Mouse (Mus musculus) ZHBTc4 (cell line): ENCODE measurements around the gene Efcab6.

Experiments
- DNase-seq: peaks from one replicate; pipeline ENCODE4 v3.0.0-alpha.2; 2011; ENCODE audit warnings: low read depth, low spot score

Gene Efcab6

GRCm38 (mm10) chr15:84065701-84066100, 522 bp upstream of the Efcab6 start:
- peak; percentile 53 for DNase-seq

GRCm38 (mm10) chr15:84058841-84059240, 6.3 kb downstream of the Efcab6 start:
- no peak for DNase-seq

DNA sequence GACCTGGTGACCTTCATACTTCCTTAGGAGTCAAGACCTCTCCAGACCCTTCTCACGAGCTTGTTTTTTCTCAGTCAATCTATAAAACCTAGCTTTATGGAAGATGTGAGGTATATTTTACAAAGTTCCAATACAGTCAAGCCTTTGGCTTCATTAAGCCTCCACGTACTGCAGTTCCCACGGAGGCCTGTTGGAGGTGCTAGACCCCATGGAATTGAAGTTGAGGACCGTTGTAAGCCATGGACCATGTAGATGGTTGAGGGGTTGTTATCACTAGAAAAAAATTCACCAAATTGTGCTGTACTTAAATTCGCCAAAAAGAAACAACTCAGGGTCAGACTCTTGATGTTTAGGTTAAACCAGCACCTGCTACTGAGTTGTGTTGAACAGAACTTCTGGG, 9.1 kb downstream of the Efcab6 start:
- DNase-seq: peak; percentile 44

GRCm38 (mm10) chr15:84053859-84054258, 11.3 kb downstream of the Efcab6 start:
- peak; percentile 80 for DNase-seq

- DNase-seq: no peak
These were observed 11.9 kb downstream of the Efcab6 start for GRCm38 (mm10) chr15:84053240-84053639.

DNA sequence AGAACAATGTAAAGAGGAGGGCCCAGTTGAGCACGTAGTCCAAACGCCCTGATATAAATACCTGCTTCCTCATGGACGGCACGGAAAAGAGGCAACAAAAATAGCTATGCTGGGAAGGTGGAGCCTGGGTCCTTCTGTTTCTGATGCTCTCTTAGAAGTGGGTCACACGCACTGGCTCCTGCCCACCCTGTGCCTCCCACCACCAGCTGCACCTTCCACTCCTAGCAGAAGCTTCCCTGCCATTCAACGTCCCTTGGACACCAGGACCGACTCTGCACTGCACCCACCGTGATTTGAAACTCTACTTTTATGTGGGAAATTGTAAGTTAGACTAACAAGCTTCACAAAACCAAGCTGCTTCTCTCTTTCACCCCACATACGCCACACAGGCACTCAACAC, 12.8 kb downstream of the Efcab6 start:
- no peak for DNase-seq

DNA sequence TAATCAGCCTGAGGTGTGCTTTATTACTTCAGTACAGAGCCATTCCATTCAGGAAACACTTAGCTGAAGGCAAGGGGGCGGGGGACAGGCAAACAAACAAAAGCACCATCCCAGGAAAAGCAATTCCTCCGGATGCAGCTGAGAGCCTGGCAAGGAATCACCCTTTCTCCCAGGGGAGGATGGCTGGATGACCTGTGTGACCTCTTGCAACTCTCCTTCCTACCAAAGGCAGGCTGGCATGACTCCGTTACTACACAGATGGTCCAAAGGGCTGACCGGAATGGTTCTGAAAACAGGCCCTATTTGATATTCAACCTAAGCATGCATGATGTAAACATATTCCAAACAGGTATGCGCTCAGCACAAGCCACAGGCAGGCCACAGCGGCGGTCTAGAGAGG, 15.6 kb downstream of the Efcab6 start:
- no peak for DNase-seq

- peak; percentile 69 for DNase-seq
These were observed 19.6 kb downstream of the Efcab6 start for GRCm38 (mm10) chr15:84045562-84045961.

DNA sequence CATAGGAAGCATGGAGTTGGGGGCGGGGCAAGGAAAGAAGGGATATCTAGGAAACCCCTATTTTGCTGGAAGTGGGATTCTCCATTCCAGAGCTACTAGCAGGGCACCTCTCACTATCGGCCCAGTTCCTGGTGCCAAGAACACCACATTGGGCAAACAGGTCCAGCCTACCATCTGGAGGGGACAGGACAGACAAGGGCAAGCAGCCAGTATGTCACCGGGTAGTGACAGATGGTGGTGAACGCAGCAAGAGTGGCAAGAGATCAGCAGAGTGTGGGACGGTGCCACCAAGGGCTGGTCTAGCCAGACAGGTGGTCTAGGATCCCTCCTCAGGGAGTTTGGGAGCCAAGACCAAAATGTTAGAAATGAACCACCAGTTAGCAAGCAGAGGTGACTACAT, 28.1 kb downstream of the Efcab6 start:
- no peak for DNase-seq

GRCm38 (mm10) chr15:84025651-84026050, 39.5 kb downstream of the Efcab6 start:
- no peak for DNase-seq

DNA sequence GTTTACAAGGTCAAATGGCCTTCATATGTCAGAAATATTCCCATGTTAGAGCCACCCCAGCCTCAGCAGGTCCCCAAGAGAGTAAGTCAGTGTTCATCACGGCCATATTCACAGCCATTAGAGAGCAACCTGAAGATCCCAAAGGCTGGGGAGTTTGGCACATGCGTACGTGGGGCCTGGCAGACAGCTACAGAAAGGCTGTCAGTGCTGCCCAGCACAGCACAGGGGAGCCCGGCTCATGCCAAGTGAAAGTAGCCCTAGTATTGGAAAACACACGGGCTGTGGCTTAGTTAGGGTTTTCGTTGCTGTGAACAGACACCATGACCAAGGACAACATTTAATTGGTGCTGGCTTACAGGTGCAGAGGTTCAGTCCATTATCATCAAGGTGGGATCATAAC, 40.3 kb downstream of the Efcab6 start:
- DNase-seq: no peak

DNA sequence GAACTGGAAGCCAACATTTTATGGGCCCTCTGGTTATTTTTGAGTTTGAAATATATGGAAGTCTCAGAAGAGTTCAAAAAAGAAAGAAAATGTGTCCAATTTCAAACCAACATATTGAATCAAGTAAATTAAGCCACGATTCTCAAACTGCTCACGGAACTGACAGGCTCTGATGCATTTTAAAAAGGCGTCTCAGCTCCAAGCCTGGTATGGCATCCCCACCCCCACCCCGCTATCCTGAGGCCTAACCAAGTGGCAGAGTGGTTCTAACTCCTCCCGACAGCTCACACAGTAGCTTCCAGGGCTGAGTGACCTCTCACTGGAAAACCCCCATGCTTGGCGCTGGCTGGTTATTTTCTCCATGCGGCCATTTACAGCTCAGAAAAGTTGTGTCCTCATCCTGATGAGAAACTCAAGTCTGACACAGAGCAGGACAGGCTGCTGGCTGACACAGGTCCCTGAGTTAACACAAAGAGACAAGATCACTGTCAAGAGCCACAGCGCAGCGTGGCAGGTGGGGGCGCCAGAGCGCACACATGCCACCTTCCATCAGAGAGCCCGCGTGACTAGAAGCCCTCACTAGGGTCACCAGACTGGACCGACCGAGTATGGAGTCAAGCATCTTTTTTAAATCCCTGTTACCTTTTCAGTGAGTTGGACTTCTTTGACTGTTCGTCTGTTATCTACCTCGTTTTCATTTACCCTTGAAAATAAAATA, 55.7 kb downstream of the Efcab6 start:
- peak; percentile 41 for DNase-seq

- DNase-seq: no peak
These were observed 60.9 kb downstream of the Efcab6 start for GRCm38 (mm10) chr15:84004306-84004705.

- DNase-seq: no peak
These were observed 66.1 kb downstream of the Efcab6 start for GRCm38 (mm10) chr15:83999071-83999470.

GRCm38 (mm10) chr15:83998586-83998985, 66.6 kb downstream of the Efcab6 start:
- DNase-seq: no peak

DNA sequence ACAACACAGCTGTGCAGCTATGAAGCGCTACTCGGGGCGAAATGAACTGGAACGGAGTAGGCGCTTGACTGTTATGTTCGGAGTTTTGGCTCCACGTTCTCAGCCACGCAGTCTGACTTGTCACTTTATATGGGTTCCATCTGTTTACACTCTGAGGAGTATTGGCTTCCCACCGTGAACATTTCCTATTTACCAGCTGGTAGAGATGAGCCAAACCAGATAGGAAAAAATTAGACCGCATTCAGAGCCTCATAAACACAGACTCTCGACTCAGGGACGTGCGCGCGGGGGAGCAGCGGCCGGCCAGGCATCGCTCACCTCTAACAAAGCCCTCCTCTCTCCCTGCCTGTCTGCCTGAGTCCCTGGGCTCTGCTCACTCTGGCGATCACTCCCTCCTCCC, 67.1 kb downstream of the Efcab6 start:
- DNase-seq: no peak

DNA sequence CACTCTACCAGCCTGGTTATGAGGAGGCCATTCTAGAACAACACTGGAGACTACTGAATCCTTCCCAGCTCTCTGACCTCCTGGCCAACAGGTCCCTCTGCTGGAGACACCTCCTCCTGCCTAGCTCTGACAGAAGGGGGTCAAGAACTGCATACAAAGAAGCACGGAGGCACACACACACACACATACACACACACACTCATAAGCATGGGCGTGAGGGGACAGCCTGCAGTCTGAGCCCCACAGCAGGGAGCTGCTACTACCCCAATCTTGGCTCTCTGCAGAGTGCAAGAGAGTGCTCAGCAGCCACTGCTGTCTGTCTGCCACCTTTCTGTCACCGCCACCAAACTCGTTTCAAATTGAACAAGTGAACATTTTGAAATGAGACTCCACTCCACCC, 67.6 kb downstream of the Efcab6 start:
- DNase-seq: no peak

DNA sequence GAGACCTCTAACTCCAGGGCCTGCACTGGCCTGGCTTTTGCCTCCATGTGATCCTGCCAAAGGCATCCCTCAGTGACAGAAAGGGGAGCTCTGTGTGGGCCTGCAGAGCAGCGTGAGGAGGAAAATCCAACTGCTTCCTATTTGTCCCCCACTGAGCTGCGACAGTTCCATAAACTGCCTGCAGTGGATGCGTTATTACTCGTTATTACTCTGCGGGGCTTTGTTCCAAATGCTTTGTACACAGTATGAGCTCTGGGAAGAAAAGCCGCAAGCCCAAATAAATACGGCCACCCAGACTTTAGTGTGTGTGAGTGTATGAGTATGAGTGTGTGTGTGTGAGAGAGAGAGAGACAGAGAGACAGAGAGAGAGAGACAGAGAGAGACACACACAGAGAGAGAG, 68.3 kb downstream of the Efcab6 start:
- DNase-seq: no peak

DNA sequence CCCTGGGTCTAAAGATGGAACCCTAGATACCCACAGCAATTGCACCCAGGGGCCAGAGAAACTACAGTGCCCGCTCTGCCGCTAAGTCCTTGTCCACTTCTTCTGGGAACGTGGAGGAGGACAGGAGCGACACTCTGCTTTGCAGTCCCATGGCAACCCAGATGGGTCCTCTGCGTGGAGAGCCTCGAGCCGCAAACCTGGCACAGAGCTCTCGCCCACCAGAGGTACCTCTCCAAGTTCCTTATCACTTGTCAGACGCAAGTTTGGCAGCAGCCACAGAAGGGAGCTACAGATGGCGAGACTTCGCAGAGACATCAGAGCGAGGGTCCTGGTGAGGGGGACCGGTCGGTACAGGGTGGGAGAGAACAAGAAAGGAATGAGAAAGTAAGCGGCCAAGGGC, 73.0 kb downstream of the Efcab6 start:
- DNase-seq: no peak

DNA sequence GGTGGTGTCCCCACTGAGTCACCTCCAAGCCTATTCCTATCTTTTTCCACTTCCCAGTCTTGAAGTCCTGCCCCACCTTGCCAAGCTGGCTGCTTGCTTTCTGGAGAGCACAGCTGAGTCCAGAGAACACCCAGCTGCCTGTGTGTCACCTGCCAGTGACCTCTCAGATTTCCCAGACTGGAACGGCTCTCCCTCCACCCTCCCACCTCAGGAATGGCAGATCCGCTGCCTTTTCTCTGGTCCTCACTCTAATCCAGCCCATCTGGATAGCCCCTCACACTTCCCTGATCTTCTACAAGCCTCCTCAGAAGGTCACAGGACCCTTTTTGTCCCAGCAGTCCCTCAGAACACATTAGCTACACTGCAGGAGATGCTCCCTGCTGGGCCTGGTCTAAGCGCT, 73.7 kb downstream of the Efcab6 start:
- DNase-seq: peak; percentile 80

GRCm38 (mm10) chr15:83989241-83989640, 75.9 kb downstream of the Efcab6 start:
- no peak for DNase-seq

GRCm38 (mm10) chr15:83988087-83988486, 77.1 kb downstream of the Efcab6 start:
- DNase-seq: no peak

- DNase-seq: peak; percentile 24
These were observed 82.8 kb downstream of the Efcab6 start for GRCm38 (mm10) chr15:83982186-83982936.
